Mouse (Mus musculus): ENCODE measurements around the gene Slc5a7.

The Slc5a7 gene

DNA sequence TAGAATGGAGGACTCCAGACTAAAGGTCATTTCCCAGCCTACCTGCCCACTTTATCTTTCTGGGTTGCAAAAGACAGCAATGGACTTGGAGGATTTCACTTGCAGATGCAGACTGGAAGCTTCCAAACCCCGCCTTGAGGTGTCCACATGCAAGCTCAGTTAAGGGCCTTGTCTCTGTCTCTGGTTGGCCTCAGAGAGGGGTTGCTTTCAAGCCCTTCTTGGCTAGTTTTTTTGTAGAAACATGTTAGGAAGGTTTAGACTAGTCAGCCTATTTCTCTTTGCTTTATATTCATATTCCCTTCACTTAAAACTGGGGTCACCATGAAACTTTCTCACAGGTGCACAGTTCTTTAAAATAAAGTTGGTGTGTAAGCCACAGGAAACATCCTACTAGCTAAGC, at the start of gene Slc5a7:
TSS of gene Slc5a7 (minus strand) at position 101 of the 400 bp plus-strand sequence.
- no peak for DNase-seq

DNA sequence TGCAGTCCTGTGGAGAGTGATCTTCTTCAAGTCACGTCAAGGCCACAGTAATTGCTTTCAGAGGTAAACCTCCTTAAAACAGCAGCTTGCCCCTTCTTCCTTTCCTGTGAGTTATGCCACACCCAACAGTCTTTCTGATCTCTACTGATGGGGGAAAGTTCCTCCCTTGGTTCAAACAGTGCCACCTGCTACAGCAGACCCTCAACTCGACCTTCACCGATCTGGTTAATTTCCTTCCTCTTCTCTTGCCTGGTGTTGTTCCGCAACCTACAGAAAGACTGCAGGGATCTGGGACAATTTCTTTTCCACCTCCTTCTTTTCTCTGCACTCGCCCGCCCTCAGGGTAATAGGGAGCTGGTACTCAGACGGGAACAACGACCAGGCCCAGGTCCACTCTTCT, 48.8 kb upstream of the Slc5a7 start:
- no peak for DNase-seq

DNA sequence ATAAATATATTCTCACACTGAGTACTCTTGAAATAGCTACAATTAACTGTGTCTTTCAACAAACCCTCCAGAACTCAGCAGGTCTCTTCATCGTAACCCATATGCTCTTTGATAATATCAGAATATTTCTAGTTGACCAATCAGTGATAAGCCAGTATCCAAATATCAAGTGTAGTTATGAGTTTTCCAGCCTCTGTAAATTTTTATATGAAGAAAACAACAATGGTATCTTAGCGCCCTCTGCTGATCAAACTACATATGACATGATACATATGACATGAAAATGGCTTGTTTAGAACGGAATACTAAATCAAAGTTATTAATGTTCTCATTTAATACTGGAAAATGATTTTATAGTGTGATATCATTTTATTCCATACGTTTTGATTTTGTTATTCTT, 44.6 kb upstream of the Slc5a7 start:
- no peak for DNase-seq

DNA sequence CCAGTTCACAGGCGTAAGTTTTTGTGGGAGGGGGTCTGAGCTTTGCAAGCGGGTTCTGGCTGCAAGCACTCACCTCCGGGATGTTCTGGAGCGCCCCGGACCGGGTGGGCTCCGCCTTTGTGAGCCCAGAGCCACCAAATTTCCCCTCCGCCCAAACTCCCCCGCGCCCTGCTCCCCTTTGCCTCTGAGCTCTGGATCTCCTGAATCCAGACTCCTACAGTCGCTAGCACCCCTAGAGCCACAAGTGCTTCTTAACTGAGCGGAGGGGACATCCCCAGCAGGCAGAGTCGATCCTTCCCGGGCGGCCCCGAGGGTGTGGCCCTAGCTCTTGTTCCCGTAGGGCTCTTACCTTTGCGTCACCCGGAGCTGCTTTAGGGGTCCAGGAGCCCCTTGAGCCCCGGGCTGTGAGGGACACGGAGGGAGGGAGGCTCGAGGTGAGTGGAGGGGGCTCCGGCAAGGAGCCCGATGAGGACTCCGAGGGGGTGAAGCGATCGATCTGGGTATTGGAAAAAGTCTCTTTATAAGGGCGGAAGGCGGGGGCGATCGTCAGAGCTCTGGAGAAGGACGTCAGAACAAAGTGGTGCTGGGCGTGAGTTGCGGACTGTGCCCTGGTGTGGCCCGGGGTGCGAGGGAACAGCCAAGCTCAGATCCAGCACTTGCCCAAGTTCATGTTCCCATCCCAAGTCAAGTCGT, 456 bp downstream of the Slc5a7 start:
- DNase-seq: no peak

DNA sequence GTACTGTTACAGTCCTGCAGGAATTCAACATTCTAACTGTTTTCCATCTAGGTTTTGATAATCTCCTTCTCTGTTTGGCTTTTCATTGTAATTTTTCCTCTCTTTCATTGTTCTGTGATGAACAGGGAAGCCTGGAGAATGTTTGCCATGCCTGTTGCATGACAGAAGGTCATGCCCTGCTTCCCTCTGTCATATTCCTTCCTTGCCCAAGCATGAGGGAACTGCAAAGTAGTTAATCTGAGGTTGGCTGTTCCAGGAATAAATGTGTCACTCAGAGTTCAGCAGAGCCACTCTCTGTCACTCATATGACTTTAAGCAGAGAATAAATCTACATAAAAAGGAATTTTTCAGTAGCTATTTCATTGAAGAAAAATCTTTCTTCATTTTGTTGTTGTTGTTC, 48.1 kb downstream of the Slc5a7 start:
- no peak for DNase-seq

DNA sequence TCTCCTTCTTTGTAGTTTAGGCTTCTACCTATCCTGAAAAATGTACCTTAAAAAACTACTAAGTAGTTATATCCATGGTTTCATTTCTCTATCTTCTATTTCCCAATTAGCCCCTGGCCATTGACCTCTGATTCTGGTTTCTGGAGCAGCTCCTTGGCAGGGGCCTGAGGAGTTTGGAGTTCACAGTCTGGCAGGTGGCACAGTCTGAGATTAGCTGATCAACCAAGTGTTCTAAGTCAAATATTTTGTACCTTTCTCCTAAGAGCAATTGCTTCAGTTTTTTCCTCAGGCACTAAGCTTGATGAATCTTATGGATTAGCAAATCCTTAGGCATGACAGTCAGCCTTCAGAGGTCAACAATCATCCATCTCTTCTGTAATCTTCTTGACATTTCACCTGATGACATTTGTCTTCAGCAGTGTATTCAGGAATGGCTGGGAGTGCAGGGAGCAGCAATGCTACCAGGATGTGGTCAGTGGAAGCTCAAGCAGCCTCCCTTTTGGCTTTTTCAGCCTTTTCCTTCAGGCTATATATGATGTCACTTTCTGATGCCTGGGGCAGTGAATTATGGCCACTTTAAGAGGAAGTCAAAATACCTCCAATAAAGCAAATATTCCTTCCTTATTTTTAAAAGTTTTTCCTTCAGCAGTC, 55.1 kb downstream of the Slc5a7 start:
- DNase-seq: no peak

DNA sequence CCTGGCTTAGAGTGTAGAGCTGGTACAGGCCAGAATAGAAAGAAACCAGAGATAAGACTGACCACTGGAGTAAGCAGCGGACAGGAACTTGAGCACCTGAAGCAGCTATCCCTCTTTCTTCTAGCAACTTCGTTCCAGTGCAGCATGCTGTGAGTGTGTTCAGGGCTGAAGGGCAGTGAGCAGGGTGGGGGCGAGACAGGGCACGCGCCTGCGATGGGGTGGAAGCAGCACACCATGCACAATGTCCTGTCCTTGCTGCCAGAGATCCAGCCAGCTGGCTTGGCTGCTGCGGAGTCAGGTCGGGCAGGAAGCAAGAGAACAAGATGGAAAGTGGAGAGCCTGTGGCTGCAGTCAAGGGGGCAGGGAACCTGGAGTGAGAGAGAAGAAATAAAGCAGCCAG, 59.4 kb downstream of the Slc5a7 start:
- no peak for DNase-seq

All from liver (tissue).